Mouse (Mus musculus) forebrain, postnatal 0 days (tissue): ENCODE results near the gene Gsto2. TPM values are rescaled to one million over a fixed set of nuclear protein-coding genes. Genes with fewer than 3 reads are reported as not detected.

Source experiments
- ATAC-seq: fragments of 200-750 bp; cut with Nextera tagmentation; 2 replicates; pipeline ENCODE4 v1.8.0; 2017; ENCODE audit warnings: mild to moderate bottlenecking, moderate library complexity
- DNase-seq: peaks from one replicate; pipeline ENCODE4 v3.0.0-alpha.2; 2015
- H3K27ac ChIP-seq: fragments of 300-500 bp; sonication (generic); 2 replicates; pipeline ENCODE4 v1.5.1; 2014; ENCODE audit warnings: low read depth, mild to moderate bottlenecking, antibody characterized with exemption, low read length, moderate library complexity, mixed read lengths
- H3K27me3 ChIP-seq: fragments of 300-500 bp; sonication (generic); 2 replicates; pipeline ENCODE4 v1.6.1; 2014; ENCODE audit warnings: mild to moderate bottlenecking, low read length, mixed read lengths; ENCODE audit not compliant: insufficient read depth
- H3K36me3 ChIP-seq: fragments of 300-500 bp; sonication (generic); 2 replicates; pipeline ENCODE4 v1.6.1; 2014; ENCODE audit warnings: mild to moderate bottlenecking, moderate library complexity; ENCODE audit not compliant: insufficient read depth
- H3K4me1 ChIP-seq: fragments of 300-500 bp; sonication (generic); 2 replicates; pipeline ENCODE4 v1.6.1; 2014; ENCODE audit warnings: antibody characterized with exemption; ENCODE audit not compliant: insufficient read depth
- H3K4me2 ChIP-seq: fragments of 300-500 bp; sonication (generic); 2 replicates; pipeline ENCODE4 v1.6.1; 2014; ENCODE audit warnings: low read depth, mild to moderate bottlenecking, moderate library complexity
- H3K4me3 ChIP-seq: fragments of 300-500 bp; sonication (generic); 2 replicates; pipeline ENCODE4 v1.5.1; 2014; ENCODE audit warnings: low read depth, low read length, mixed read lengths
- H3K9ac ChIP-seq: fragments of 300-500 bp; sonication (generic); 2 replicates; pipeline ENCODE4 v1.6.1; 2014; ENCODE audit warnings: mild to moderate bottlenecking
- H3K9me3 ChIP-seq: fragments of 300-500 bp; sonication (generic); 2 replicates; pipeline ENCODE4 v1.6.1; 2016; ENCODE audit warnings: low read length
- CTCF ChIP-seq: sonication (generic); IDR thresholded peaks from 2 replicates; pipeline ENCODE4 v1.5.1; 2016; ENCODE audit warnings: antibody characterized with exemption, control low read depth, low read depth
- WGBS: fragments of 180-500 bp; shearing (Covaris S2); extraction: QIAGEN DNeasy Blood & Tissue Kit; methylation state at CpG from one replicate; pipeline ENCODE4 v1.1.7; 2014; 5-methylcytosine and 5-hydroxymethylcytosine counted together
- polyA plus RNA-seq: library from polyadenylated mRNA; unstranded; fragments of >200 nt; fragmentation: Nextera tagmentation; extraction: Ambion mirVana; gene quantifications from 2 replicates; pipeline ENCODE4 v1.2.1, GENCODE M21; 2015
- total RNA-seq: library from RNA; depleted of rRNA; stranded (reverse); fragments of >200 nt; gene quantifications from 2 replicates; pipeline ENCODE4 v1.2.3, GENCODE M21; 2014

The Gsto2 gene
- total and polyA plus RNA-seq, 2 experiments from 2014 or later: 0.88 to 0.95 TPM

DNA sequence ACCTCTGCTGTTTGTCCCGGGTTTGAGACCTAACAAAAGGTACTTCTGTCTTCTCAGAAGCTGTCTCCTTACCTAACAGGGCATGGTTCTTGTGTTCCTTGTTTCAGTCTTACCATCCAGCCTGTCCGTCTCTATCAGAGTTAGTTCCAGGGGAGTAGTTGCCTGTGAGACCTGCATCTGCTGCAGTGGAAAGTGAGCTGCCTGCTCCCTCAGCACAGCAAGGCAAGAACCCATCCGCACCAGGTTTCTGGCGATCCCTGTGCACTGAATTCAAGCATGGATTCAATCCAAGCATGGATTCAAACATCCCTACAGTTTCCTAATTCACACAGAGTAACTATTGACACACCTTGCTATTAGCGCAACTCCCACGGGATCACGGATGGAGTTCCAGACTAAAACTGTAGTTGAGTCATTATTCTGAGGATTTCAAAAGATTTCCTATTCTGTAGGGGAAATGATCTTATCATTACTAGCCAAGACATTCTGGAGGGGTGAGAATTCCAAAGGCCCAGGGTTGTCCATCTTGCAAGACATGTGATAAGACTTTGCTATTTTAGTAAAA lies 4.8 kb downstream of the Gsto2 start:
- no peak overlapping the region for H3K27ac ChIP-seq
- no peaks in the 10 kb centered on the region for H3K36me3 ChIP-seq
- H3K9ac ChIP-seq: no peak overlapping the region
- no peak overlapping the region for H3K4me2 ChIP-seq
- DNase-seq: no peak
- H3K9me3 ChIP-seq: no peaks in the 10 kb centered on the region
- TF ChIP-seq CTCF: no peak
- WGBS: 72% methylated on average over 7 of the region's 7 CpGs
- H3K4me3 ChIP-seq: no peak overlapping the region
- no peaks in the 10 kb centered on the region; the same call in 1 of the 2 replicates for H3K27me3 ChIP-seq
- no peak for ATAC-seq
- 0 out of 2 replicates have a peak, but pooled peaks cover under 1% of the 10 kb centered on the region for H3K4me1 ChIP-seq

DNA sequence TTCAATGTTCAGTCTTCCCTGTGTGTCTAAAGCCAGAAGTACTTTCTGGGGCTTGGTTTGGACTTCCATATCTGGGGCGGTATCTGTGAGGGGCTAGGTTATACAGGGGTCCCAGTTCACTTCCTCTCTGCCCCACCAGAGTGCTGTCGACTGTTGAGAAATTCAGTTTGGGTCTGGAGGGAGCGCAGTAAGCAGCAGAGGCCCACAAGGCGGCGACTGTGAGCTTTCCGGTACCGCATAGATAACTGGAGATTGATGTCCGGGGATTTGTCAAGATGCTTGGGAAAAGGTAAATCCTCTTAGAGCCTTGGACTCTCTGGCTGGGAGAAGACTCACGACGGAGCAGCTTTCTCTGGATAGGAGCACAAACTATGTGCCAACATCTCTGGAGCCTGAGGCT lies 6.2 kb downstream of the Gsto2 start:
- no peaks in the 10 kb centered on the region; the same call in 1 of the 2 replicates for H3K27me3 ChIP-seq
- H3K4me2 ChIP-seq: no peak overlapping the region
- no peak for ATAC-seq
- DNase-seq: peak; percentile 23
- H3K4me3 ChIP-seq: no peak overlapping the region
- peak; percentile 58 for TF ChIP-seq CTCF
- no peak overlapping the region for H3K27ac ChIP-seq
- no peaks in the 10 kb centered on the region for H3K9me3 ChIP-seq
- no peaks in the 10 kb centered on the region for H3K36me3 ChIP-seq
- no peaks in the 10 kb centered on the region for H3K4me1 ChIP-seq
- WGBS: 18% methylated on average over 10 of the region's 10 CpGs
- H3K9ac ChIP-seq: no peak overlapping the region

- no peak for DNase-seq
- H3K36me3 ChIP-seq: no peaks in the 10 kb centered on the region
Measured at GRCm38 (mm10) chr19:47876252-47876651, 10.9 kb downstream of the Gsto2 start.

DNA sequence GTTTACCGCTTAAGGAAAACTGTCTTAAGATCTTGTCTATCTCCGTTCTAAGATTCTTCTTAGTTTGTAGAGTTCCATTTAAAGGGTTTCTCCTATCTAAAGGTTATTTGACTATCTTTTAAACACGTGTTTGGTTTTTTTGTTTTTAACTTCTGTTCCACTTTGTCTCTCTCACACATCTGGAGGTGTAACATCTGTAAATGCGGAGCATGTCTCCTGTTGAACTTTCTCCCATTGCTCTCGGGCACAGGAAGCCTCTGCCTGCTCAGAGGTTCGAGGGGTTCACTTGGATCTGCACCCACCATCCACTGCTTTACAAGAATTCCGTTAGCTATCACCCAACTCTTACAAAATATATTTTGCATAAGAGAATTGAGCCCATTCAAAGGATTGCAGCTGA lies 16.2 kb downstream of the Gsto2 start:
- 87% methylated on average over 7 of the region's 7 CpGs for WGBS
- H3K27ac ChIP-seq: no peak overlapping the region
- no peak overlapping the region for H3K9ac ChIP-seq
- DNase-seq: no peak
- no peak overlapping the region for H3K4me2 ChIP-seq
- 0 out of 2 replicates have a peak, but pooled peaks cover 3% of the 10 kb centered on the region for H3K27me3 ChIP-seq
- no peak overlapping the region for H3K4me3 ChIP-seq
- H3K36me3 ChIP-seq: no peaks in the 10 kb centered on the region
- H3K9me3 ChIP-seq: no peaks in the 10 kb centered on the region
- no peak for ATAC-seq
- H3K4me1 ChIP-seq: no peaks in the 10 kb centered on the region
- TF ChIP-seq CTCF: no peak

More at GRCm38 (mm10) chr19:47876252-47876651, 10.9 kb downstream of the Gsto2 start:
- Histone ChIP-seq H3K4me2 (no peak overlapping the region), H3K9me3 (no peaks in the 10 kb centered on the region), H3K27me3 (0 out of 2 replicates have a peak, but pooled peaks cover 3% of the 10 kb centered on the region), H3K9ac (no peak overlapping the region), H3K4me1 (no peaks in the 10 kb centered on the region), H3K27ac (no peak overlapping the region), H3K4me3 (no peak overlapping the region)
- TF ChIP-seq CTCF: no peak
- WGBS: 82% methylated on average over 15 of the region's 15 CpGs
- ATAC-seq: no peak

DNA sequence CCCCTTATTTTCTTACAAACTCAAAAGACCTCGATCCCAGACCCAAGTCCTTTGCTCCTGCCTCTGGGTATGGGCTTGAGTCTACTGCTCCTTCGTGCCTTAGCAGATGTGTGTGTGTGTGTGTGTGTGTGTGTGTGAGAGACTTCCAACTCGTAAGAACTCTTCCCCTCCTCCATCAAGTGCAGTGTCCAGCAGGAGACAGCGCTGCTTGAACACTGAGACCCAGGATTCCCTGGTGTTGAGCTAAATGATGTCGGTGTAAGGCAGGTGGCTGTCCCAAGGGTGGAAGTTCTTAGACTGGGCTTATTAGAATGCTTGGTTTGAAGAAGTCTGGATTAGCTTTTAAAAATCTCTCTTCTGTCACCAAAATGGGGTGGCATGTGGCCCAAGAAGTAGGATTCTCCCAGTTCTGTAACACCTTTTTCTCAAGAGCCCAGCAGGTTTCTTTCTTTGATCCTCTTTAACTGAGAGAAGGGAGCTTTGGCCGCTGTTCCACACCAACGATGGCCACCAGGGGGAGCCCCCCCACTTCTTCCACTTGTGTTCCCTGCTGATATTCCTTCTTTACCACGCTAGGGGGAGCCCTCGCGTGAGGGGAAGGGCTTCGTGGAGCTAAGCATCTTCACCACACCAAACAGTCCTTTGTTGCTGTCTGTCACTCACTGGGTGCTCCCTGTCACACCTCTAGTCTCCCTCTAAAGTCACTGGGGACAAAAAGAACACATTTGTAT lies 17.0 kb downstream of the Gsto2 start:
- no peaks in the 10 kb centered on the region for H3K4me1 ChIP-seq
- 24% methylated on average over 11 of the region's 11 CpGs for WGBS

DNA sequence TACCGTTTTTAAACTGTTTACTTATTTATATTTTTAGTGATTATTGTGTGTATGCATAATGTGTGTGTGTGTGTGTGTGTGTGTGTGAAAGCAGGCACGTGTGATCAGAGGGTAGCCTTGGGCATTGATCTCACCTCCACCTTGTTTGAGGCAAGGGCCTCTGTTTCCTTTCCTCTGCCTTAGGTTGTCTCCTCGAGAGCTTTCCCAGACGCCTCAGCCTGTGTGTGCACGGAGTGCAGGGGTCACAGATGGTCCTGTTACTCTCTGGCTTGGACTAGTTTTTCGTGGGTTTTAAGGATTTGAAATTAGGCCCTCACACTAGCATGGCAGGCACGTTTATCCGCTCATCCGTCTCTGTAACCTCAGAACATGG lies 17.5 kb downstream of the Gsto2 start:
- TF ChIP-seq CTCF: no peak
- Histone ChIP-seq H3K9ac (no peak overlapping the region), H3K4me3 (no peak overlapping the region), H3K4me1 (no peaks in the 10 kb centered on the region), H3K4me2 (no peak overlapping the region), H3K27ac (no peak overlapping the region), H3K9me3 (no peaks in the 10 kb centered on the region), H3K36me3 (no peaks in the 10 kb centered on the region), H3K27me3 (no peaks in the 10 kb centered on the region)
- no peak for DNase-seq
- ATAC-seq: peak; percentile 44
- WGBS: 61% methylated on average over 9 of the region's 9 CpGs

More for the DNA sequence above, 17.0 kb downstream of the Gsto2 start:
- no peaks in the 10 kb centered on the region for H3K36me3 ChIP-seq
- no peak overlapping the region for H3K4me3 ChIP-seq
- H3K27me3 ChIP-seq: no peaks in the 10 kb centered on the region
- TF ChIP-seq CTCF: peak; percentile 100
- ATAC-seq (peak; percentile 90), DNase-seq (peak; percentile 94)
- no peak overlapping the region for H3K9ac ChIP-seq
- H3K9me3 ChIP-seq: no peaks in the 10 kb centered on the region
- no peak overlapping the region for H3K27ac ChIP-seq
- no peak overlapping the region for H3K4me2 ChIP-seq
